Mouse (Mus musculus) ES-Bruce4 (cell line): Measurements from ENCODE around the gene Acvr2b.

Experiments
- CTCF ChIP-seq: IDR thresholded peaks from one replicate; pipeline ENCODE4 v1.8.1; 2011; ENCODE audit warnings: low read depth, low read length
- EP300 ChIP-seq: IDR thresholded peaks from 2 replicates; pipeline ENCODE4 v1.6.1; 2011; ENCODE audit warnings: low read depth, low read length; ENCODE audit not compliant: insufficient read depth
- POLR2A ChIP-seq: IDR thresholded peaks from one replicate; pipeline ENCODE4 v1.8.1; 2011; ENCODE audit warnings: low read length; ENCODE audit not compliant: insufficient read depth

DNA sequence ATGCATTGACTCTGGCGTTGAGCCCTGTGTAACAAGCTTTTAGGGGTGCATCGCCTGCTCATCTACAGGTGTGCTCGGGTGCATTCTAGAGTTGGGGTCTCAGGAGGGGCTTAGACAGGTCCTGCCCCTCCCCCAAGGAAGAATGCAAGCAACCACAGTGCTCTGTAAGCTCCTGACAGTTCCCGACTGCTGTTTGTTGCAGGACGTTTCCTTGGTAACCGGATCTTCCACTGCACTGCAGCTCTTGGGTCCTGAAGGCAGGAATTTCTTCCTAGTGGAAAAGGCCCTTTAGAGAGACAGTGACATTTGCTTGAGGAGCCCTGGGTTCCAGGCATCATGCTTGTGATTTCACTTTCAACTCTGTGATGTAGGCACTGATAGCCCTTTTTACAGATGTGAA lies 19.3 kb upstream of the Acvr2b start:
- TF ChIP-seq POLR2A (no peak), CTCF (no peak), EP300 (no peak)
